Mouse (Mus musculus): ENCODE data around the gene Tbc1d22a.

- TF ChIP-seq CTCF (IDR thresholded peaks at IDR 0.05; ENCODE audit: extremely low read depth, insufficient read depth, insufficient read length, insufficient replicate concordance) (no peak), POLR2A (IDR thresholded peaks at IDR 0.05; ENCODE audit: low read depth, low read length) (no peak)
Observed at GRCm38 (mm10) chr15:86535356-86535755, 321.1 kb downstream of the Tbc1d22a start.

All from spleen, adult 2 months (tissue).